Mouse (Mus musculus) liver, embryonic 16.5 days (tissue): Measurements from ENCODE around the gene Fdxr. TPM values are rescaled to one million over a fixed set of nuclear protein-coding genes. Genes with fewer than 3 reads are reported as not detected.
A peak's percentile ranks its signal among the peaks of the same experiment; 100 is the strongest.

Experiments used
- ATAC-seq: fragments of 200-750 bp; cut with Nextera tagmentation; 2 replicates; pipeline ENCODE4 v1.8.0; 2017; ENCODE audit warnings: low read depth, mild to moderate bottlenecking, moderate number of reproducible peaks, moderate library complexity
- H3K27ac ChIP-seq: fragments of 300-500 bp; sonication (generic); 2 replicates; pipeline ENCODE4 v1.5.1; 2014; ENCODE audit warnings: mild to moderate bottlenecking, low read length
- H3K27me3 ChIP-seq: fragments of 300-500 bp; sonication (generic); 2 replicates; pipeline ENCODE4 v1.6.1; 2014; ENCODE audit warnings: low read depth, low read length, mixed read lengths; ENCODE audit not compliant: control insufficient read depth, insufficient read depth
- H3K36me3 ChIP-seq: fragments of 300-500 bp; sonication (generic); 2 replicates; pipeline ENCODE4 v1.6.1; 2014; ENCODE audit warnings: mild to moderate bottlenecking; ENCODE audit not compliant: control insufficient read depth, insufficient read depth
- H3K4me1 ChIP-seq: fragments of 300-500 bp; sonication (generic); 2 replicates; pipeline ENCODE4 v1.6.1; 2014; ENCODE audit warnings: low read depth, low read length, mixed read lengths; ENCODE audit not compliant: control insufficient read depth
- H3K4me2 ChIP-seq: fragments of 300-500 bp; sonication (generic); 2 replicates; pipeline ENCODE4 v1.6.1; 2014; ENCODE audit warnings: low read depth, low read length, mixed read lengths
- H3K4me3 ChIP-seq: fragments of 300-500 bp; sonication (generic); 2 replicates; pipeline ENCODE4 v1.5.1; 2014; ENCODE audit warnings: low read depth, mild to moderate bottlenecking, low read length
- H3K9ac ChIP-seq: fragments of 300-500 bp; sonication (generic); 2 replicates; pipeline ENCODE4 v1.6.1; 2014; ENCODE audit warnings: low read depth, low read length
- H3K9me3 ChIP-seq: fragments of 300-500 bp; sonication (generic); replicated peaks from 2 replicates; pipeline ENCODE4 v1.6.1; 2016; ENCODE audit warnings: low read length; ENCODE audit not compliant: control insufficient read depth
- WGBS: fragments of 180-500 bp; shearing (Covaris S2); extraction: QIAGEN DNeasy Blood & Tissue Kit; methylation state at CpG from one replicate; pipeline ENCODE4 v1.1.7; 2014; ENCODE audit not compliant: insufficient replicate concordance; 5-methylcytosine and 5-hydroxymethylcytosine counted together
- polyA plus RNA-seq: library from polyadenylated mRNA; unstranded; fragments of >200 nt; fragmentation: Nextera tagmentation; extraction: Ambion mirVana; gene quantifications from 2 replicates; pipeline ENCODE4 v1.2.1, GENCODE M21; 2015

Fdxr gene
- polyA plus RNA-seq, 1 experiment from 2014 or later = 21.7 TPM

- Histone ChIP-seq H3K4me2 (no peak overlapping the region), H3K4me1 (peaks cover 7% of the 10 kb centered on the region), H3K4me3 (no peak overlapping the region), H3K27ac (no peak overlapping the region), H3K9me3 (no peaks in the 10 kb centered on the region), H3K27me3 (no peaks in the 10 kb centered on the region), H3K36me3 (no peaks in the 10 kb centered on the region), H3K9ac (no peak overlapping the region)
- WGBS = 71% methylated on average over 12 of the region's 12 CpGs
- no peak for ATAC-seq
These were observed 7.2 kb upstream of the Fdxr start for GRCm38 (mm10) chr11:115283891-115284620.

DNA sequence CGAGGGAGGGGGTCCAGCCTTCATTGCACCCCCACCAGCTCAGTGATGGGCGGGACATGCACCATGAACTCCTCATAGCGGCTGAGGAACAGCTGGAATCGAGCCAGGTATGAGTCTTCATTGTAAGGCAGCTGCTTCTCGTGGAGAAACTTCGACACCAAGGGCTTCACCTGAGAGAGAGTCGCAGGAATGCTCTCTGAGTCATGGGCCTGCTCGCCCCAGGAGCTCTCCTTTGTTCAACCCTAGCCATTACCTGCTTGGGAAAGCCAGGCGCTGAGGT, 6.6 kb upstream of the Fdxr start:
- no peaks in the 10 kb centered on the region for H3K27me3 ChIP-seq
- no peaks in the 10 kb centered on the region for H3K36me3 ChIP-seq
- 69% methylated on average over 9 of the region's 9 CpGs for WGBS
- peaks cover 7% of the 10 kb centered on the region for H3K4me1 ChIP-seq
- no peak overlapping the region for H3K27ac ChIP-seq
- H3K9ac ChIP-seq = no peak overlapping the region
- no peak overlapping the region for H3K4me3 ChIP-seq
- H3K9me3 ChIP-seq = no peaks in the 10 kb centered on the region
- H3K4me2 ChIP-seq = no peak overlapping the region
- ATAC-seq = no peak

- 73% methylated on average over 8 of the region's 8 CpGs for WGBS
- no peak for ATAC-seq
- H3K27ac ChIP-seq = no peak overlapping the region
- no peaks in the 10 kb centered on the region for H3K27me3 ChIP-seq
- no peak overlapping the region for H3K4me2 ChIP-seq
- no peaks in the 10 kb centered on the region for H3K36me3 ChIP-seq
- peaks cover 10% of the 10 kb centered on the region for H3K4me1 ChIP-seq
- no peaks in the 10 kb centered on the region for H3K9me3 ChIP-seq
- no peak overlapping the region for H3K4me3 ChIP-seq
- H3K9ac ChIP-seq = no peak overlapping the region
These were observed 6.1 kb upstream of the Fdxr start for GRCm38 (mm10) chr11:115282723-115283485.

- 63% methylated on average over 8 of the region's 8 CpGs for WGBS
- Histone ChIP-seq H3K27me3 (no peaks in the 10 kb centered on the region), H3K9ac (no peak overlapping the region), H3K4me3 (no peak overlapping the region), H3K4me2 (no peak overlapping the region), H3K36me3 (no peaks in the 10 kb centered on the region), H3K27ac (no peak overlapping the region), H3K9me3 (no peaks in the 10 kb centered on the region), H3K4me1 (peaks cover 14% of the 10 kb centered on the region)
- no peak for ATAC-seq
These were observed 5.4 kb upstream of the Fdxr start for GRCm38 (mm10) chr11:115282295-115282694.

- no peaks in the 10 kb centered on the region for H3K36me3 ChIP-seq
- 32% methylated on average over 1 of the region's 1 CpGs for WGBS
- H3K4me3 ChIP-seq = no peak overlapping the region
- peaks cover 31% of the 10 kb centered on the region for H3K4me1 ChIP-seq
- H3K9me3 ChIP-seq = no peaks in the 10 kb centered on the region
- ATAC-seq = no peak
- H3K27me3 ChIP-seq = no peaks in the 10 kb centered on the region
- H3K27ac ChIP-seq = 0 out of 2 replicates have a peak overlapping the region, but pooled peaks have one; percentile 11
- H3K9ac ChIP-seq = no peak overlapping the region
- no peak overlapping the region for H3K4me2 ChIP-seq
These were observed 2.9 kb upstream of the Fdxr start for GRCm38 (mm10) chr11:115279726-115280125.

- WGBS = 64% methylated on average over 6 of the region's 6 CpGs
- H3K27ac ChIP-seq = peak overlapping the region; percentile 76; the same call in 1 of the 2 replicates
- H3K4me2 ChIP-seq = peak overlapping the region; percentile 97
- no peaks in the 10 kb centered on the region for H3K36me3 ChIP-seq
- no peaks in the 10 kb centered on the region for H3K27me3 ChIP-seq
- peak overlapping the region; percentile 61 for H3K4me3 ChIP-seq
- H3K9me3 ChIP-seq = no peaks in the 10 kb centered on the region
- ATAC-seq = no peak
- H3K4me1 ChIP-seq = peaks cover 38% of the 10 kb centered on the region
- no peak overlapping the region; the same call in 1 of the 2 replicates for H3K9ac ChIP-seq
These were observed 1.3 kb upstream of the Fdxr start for GRCm38 (mm10) chr11:115278176-115278575.

GRCm38 (mm10) chr11:115277604-115277975, 740 bp upstream of the Fdxr start:
- Histone ChIP-seq H3K4me3 (peak overlapping the region; percentile 61), H3K27ac (peak overlapping the region; percentile 76), H3K9ac (peak overlapping the region; percentile 76), H3K27me3 (no peaks in the 10 kb centered on the region), H3K36me3 (no peaks in the 10 kb centered on the region), H3K9me3 (no peaks in the 10 kb centered on the region), H3K4me1 (peaks cover 38% of the 10 kb centered on the region), H3K4me2 (peak overlapping the region; percentile 97)
- 14% methylated on average over 7 of the region's 7 CpGs for WGBS
- ATAC-seq = no peak

- H3K4me3 ChIP-seq = peak overlapping the region; percentile 61
- no peak overlapping the region for H3K27ac ChIP-seq
- peak overlapping the region; percentile 97 for H3K4me2 ChIP-seq
- 51% methylated on average over 3 of the region's 3 CpGs for WGBS
- H3K9me3 ChIP-seq = no peaks in the 10 kb centered on the region
- H3K9ac ChIP-seq = peak overlapping the region; percentile 76
- ATAC-seq = no peak
- no peaks in the 10 kb centered on the region for H3K36me3 ChIP-seq
- no peaks in the 10 kb centered on the region for H3K27me3 ChIP-seq
- H3K4me1 ChIP-seq = peaks cover 38% of the 10 kb centered on the region
These were observed 896 bp downstream of the Fdxr start for GRCm38 (mm10) chr11:115275954-115276353.

DNA sequence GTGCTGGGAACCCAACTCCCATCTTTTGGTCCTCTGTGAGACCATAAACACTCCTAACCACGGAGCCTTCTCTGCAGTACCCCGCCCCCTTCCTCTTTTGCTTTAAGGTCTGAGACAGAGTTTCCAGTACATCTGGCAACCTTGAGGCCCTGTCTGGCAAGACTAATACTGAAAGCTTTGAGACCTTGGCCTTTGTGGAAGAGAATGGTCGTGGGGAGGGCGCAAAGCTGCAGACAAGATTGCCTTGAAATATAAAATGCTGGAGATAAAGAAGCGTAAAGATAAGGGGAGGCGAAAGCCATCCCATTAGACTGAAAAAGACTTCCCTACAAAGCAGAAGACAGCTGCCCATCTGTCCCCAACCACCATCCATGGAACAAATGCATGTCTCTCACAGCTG, 1.3 kb downstream of the Fdxr start:
- Histone ChIP-seq H3K4me1 (peaks cover 38% of the 10 kb centered on the region), H3K27me3 (no peaks in the 10 kb centered on the region), H3K27ac (0 out of 2 replicates have a peak overlapping the region, but pooled peaks have one; percentile 8), H3K36me3 (no peaks in the 10 kb centered on the region), H3K9ac (no peak overlapping the region), H3K4me3 (no peak overlapping the region), H3K4me2 (peak overlapping the region; percentile 97; the same call in 1 of the 2 replicates), H3K9me3 (no peaks in the 10 kb centered on the region)
- ATAC-seq = no peak
- 36% methylated on average over 6 of the region's 6 CpGs for WGBS
